Mouse (Mus musculus) erythroblast, embryonic 14.5 days (primary cell): ENCODE data around the gene Tspan31.

Experiments
- GATA1 ChIP-seq: IDR thresholded peaks from 2 replicates; pipeline ENCODE4 v1.6.1; 2012; ENCODE audit warnings: low read length, inconsistent platforms, mixed read lengths
- TAL1 ChIP-seq: IDR thresholded peaks from 3 replicates; pipeline ENCODE4 v1.6.1; 2012; ENCODE audit warnings: low read length, inconsistent platforms, mixed read lengths

- TF ChIP-seq GATA1, result no peak
- no peak for TF ChIP-seq TAL1
Measured at GRCm38 (mm10) chr10:127101151-127101550, 31.1 kb upstream of the Tspan31 start.
